Mouse (Mus musculus): ENCODE results near the gene Atp2b1. TPM values are rescaled to one million over a fixed set of nuclear protein-coding genes. Genes with fewer than 3 reads are reported as not detected.

The Atp2b1 gene
- 100 to 1,000 TPM in 1 of 2 experiments, 10 to 100 TPM in 1; 78.0 to 147 TPM for polyA plus RNA-seq (2017; shearing (Covaris generic))

GRCm38 (mm10) chr10:98913961-98914809, at the start of gene Atp2b1:
Gene Atp2b1, plus strand, starts transcription at chr10:98914406.

Other genes starting within 250 kb of the Atp2b1 start
- gene Poc1b, start 192.6 kb downstream of the Atp2b1 start, polyA plus RNA-seq (2017; shearing (Covaris generic)): 10 to 100 TPM; 18.7 to 21.3 TPM
- 1 to 10 TPM; 4.9 to 6.0 TPM for gene Galnt4, start 193.8 kb downstream of the Atp2b1 start, polyA plus RNA-seq (2017; shearing (Covaris generic))
- gene Phxr2, start 211.9 kb downstream of the Atp2b1 start, polyA plus RNA-seq (2017; shearing (Covaris generic)): under 1 TPM; 0.20 to 0.23 TPM

Data from activated CD4-positive, CD25-positive, alpha-beta regulatory T cell (primary cell).